8 mouse cellular contexts compared by ENCODE assay signal in the genomic region with DNA sequence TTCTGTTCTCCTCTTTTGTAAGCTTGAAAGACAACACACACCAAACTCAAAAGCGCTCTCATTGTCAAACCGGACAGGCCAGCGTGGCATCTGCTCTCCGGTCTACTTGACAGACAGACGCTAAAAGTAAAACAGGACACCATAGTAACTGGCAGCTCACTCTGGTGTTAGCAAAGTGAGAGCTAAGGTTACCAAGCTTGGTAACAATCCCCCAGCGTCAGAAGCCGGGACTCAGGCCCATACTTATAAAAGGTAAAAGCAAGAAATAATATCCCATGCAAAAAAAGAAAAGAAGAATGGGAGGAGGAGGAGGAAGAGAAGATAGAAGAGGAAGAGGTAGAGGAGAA. TPM values are rescaled to one million over a fixed set of nuclear protein-coding genes. Genes with fewer than 3 reads are reported as not detected.
DNase-seq lines count a peak whose midpoint lies in the region; ATAC-seq lines count a peak whose summit lies in the region.

No protein-coding gene starts in this region.

- H3K4me1 ChIP-seq in lung, embryonic 15.5 days: peaks cover 10% of the 10 kb centered on the region; the same call in 1 of the 2 replicates
- H3K4me1 ChIP-seq in forebrain, embryonic 14.5 days (ENCODE audit: control insufficient read depth, insufficient read depth, low read length): peaks cover 2% of the 10 kb centered on the region; the same call in 1 of the 2 replicates
- H3K4me1 ChIP-seq in liver, embryonic 13.5 days (replicated peaks): no peaks in the 10 kb centered on the region
- peaks cover 4% of the 10 kb centered on the region; the same call in 1 of the 2 replicates for H3K4me1 ChIP-seq in stomach, embryonic 14.5 days (ENCODE audit: control insufficient read depth, insufficient read depth, low read length)

- peak overlapping the region; percentile 15 for H3K4me3 ChIP-seq in lung, embryonic 15.5 days
- peak overlapping the region; percentile 27 for H3K4me3 ChIP-seq in forebrain, embryonic 14.5 days (ENCODE audit: low read depth, low read length)
- H3K4me3 ChIP-seq in liver, embryonic 13.5 days (replicated peaks): no peak overlapping the region
- peak overlapping the region; percentile 17; the same call in 1 of the 2 replicates for H3K4me3 ChIP-seq in stomach, embryonic 14.5 days (ENCODE audit: low read depth, low read length)

- 5% methylated on average over 7 of the region's 7 CpGs for WGBS in lung, embryonic 15.5 days
- WGBS in forebrain, embryonic 14.5 days: under 1% methylated on average over 7 of the region's 7 CpGs
- WGBS in liver, embryonic 13.5 days (ENCODE audit: insufficient replicate concordance): 13% methylated on average over 7 of the region's 7 CpGs
- WGBS in stomach, embryonic 14.5 days: 4% methylated on average over 7 of the region's 7 CpGs

- DNase-seq in lung, postnatal 14 days: no peak
- no peak for DNase-seq in forebrain, embryonic 14.5 days (ENCODE audit: low spot score)
- DNase-seq in liver, embryonic 13.5 days: no peak
- no peak for DNase-seq in adrenal gland, postnatal 25 days
- DNase-seq in thymus, adult 18-20 months: no peak
- no peak for DNase-seq in layer of hippocampus, postnatal 36 days

- H3K4me2 ChIP-seq in lung, embryonic 15.5 days: peak overlapping the region; percentile 47
- H3K4me2 ChIP-seq in forebrain, embryonic 14.5 days (ENCODE audit: low read length): peak overlapping the region; percentile 59
- H3K4me2 ChIP-seq in liver, embryonic 13.5 days: peak overlapping the region; percentile 48
- H3K4me2 ChIP-seq in stomach, embryonic 14.5 days (replicated peaks; ENCODE audit: low read depth, low read length): peak overlapping the region; percentile 44

- no peaks in the 10 kb centered on the region for H3K27me3 ChIP-seq in lung, embryonic 15.5 days
- no peaks in the 10 kb centered on the region for H3K27me3 ChIP-seq in forebrain, embryonic 14.5 days (replicated peaks; ENCODE audit: control insufficient read depth, insufficient read depth, low read length)
- peaks cover 8% of the 10 kb centered on the region; the same call in 1 of the 2 replicates for H3K27me3 ChIP-seq in liver, embryonic 13.5 days
- H3K27me3 ChIP-seq in stomach, embryonic 14.5 days (ENCODE audit: control insufficient read depth, insufficient read depth, low read length): no peaks in the 10 kb centered on the region

- H3K36me3 ChIP-seq in lung, embryonic 15.5 days: no peaks in the 10 kb centered on the region
- H3K36me3 ChIP-seq in forebrain, embryonic 14.5 days (ENCODE audit: control insufficient read depth, insufficient read depth, low read length): no peaks in the 10 kb centered on the region
- H3K36me3 ChIP-seq in liver, embryonic 13.5 days: no peaks in the 10 kb centered on the region
- H3K36me3 ChIP-seq in stomach, embryonic 14.5 days (ENCODE audit: control insufficient read depth, insufficient read depth, low read length): no peaks in the 10 kb centered on the region

- ATAC-seq in lung, embryonic 15.5 days (ENCODE audit: borderline replicate concordance, extremely low read depth, low FRiP score, low TSS enrichment): 0 out of 2 replicates have a peak, but pooled peaks have one; percentile 14
- ATAC-seq in forebrain, embryonic 14.5 days: no peak
- no peak for ATAC-seq in liver, embryonic 13.5 days (ENCODE audit: low read depth)
- no peak for ATAC-seq in stomach, embryonic 14.5 days (ENCODE audit: insufficient number of reproducible peaks, insufficient read depth, low FRiP score, low read depth)

- H3K9ac ChIP-seq in lung, embryonic 15.5 days: peak overlapping the region; percentile 16; the same call in 1 of the 2 replicates
- peak overlapping the region; percentile 17; the same call in 1 of the 2 replicates for H3K9ac ChIP-seq in forebrain, embryonic 14.5 days (ENCODE audit: low read length)
- H3K9ac ChIP-seq in liver, embryonic 13.5 days: no peak overlapping the region
- no peak overlapping the region for H3K9ac ChIP-seq in stomach, embryonic 14.5 days (replicated peaks; ENCODE audit: low read depth, low read length)

- peak overlapping the region; percentile 46 for H3K27ac ChIP-seq in lung, embryonic 15.5 days
- no peak overlapping the region for H3K27ac ChIP-seq in forebrain, embryonic 14.5 days (ENCODE audit: low read depth, low read length)
- no peak overlapping the region for H3K27ac ChIP-seq in liver, embryonic 13.5 days
- H3K27ac ChIP-seq in stomach, embryonic 14.5 days (ENCODE audit: low read length): no peak overlapping the region; the same call in 1 of the 2 replicates

- no peaks in the 10 kb centered on the region for H3K9me3 ChIP-seq in lung, embryonic 15.5 days
- no peaks in the 10 kb centered on the region for H3K9me3 ChIP-seq in forebrain, embryonic 14.5 days (replicated peaks; ENCODE audit: control insufficient read depth, low read length)
- no peaks in the 10 kb centered on the region for H3K9me3 ChIP-seq in liver, embryonic 13.5 days (replicated peaks)
- H3K9me3 ChIP-seq in stomach, embryonic 14.5 days (ENCODE audit: control insufficient read depth, low read depth, low read length): no peaks in the 10 kb centered on the region

RNA-seq across cellular contexts. Expression of a gene that starts 15.9 kb away (rescaled TPM):
- 15.3 and 15.8 TPM in 2 replicates for polyA plus RNA-seq in lung, embryonic 15.5 days (2015; fragmentation: Nextera tagmentation; extraction: Ambion mirVana)
- polyA plus RNA-seq in forebrain, embryonic 14.5 days (2014; fragmentation: Nextera tagmentation; extraction: Ambion mirVana): 0.87 and 1.4 TPM in 2 replicates
- polyA plus RNA-seq in liver, embryonic 13.5 days (2015; fragmentation: Nextera tagmentation; extraction: Ambion mirVana): 0.82 and 1.7 TPM in 2 replicates
- polyA plus RNA-seq in stomach, embryonic 14.5 days (2014; fragmentation: Nextera tagmentation; extraction: Ambion mirVana): 30.9 and 33.3 TPM in 2 replicates
- 41.4 and 46.9 TPM in 2 replicates for total RNA-seq in adrenal gland, postnatal 25 days (2021)
- 1 to 10 TPM; 3.4 to 4.6 TPM for total RNA-seq in layer of hippocampus, postnatal 36 days (2021)

Comparison
In these comparisons a context has a peak if more than half of its experiments do, and no peak if none do; other contexts are left out.
1. H3K9ac ChIP-seq: peak in lung, embryonic 15.5 days (single experiment) and forebrain, embryonic 14.5 days (single experiment); none in liver, embryonic 13.5 days (single experiment) and stomach, embryonic 14.5 days (single experiment).
2. Peak in every context shown above with its lines, with median percentiles within 50 percentile points of each other: H3K4me2 ChIP-seq.